Mouse (Mus musculus) spleen, adult 2 months (tissue): Measurements from ENCODE around the gene Gpr171.

Source experiments
- CTCF ChIP-seq: fragments of 200-500 bp; IDR thresholded peaks from 2 replicates; pipeline ENCODE4 v1.5.1; 2011; ENCODE audit warnings: mild to moderate bottlenecking, inconsistent platforms; ENCODE audit not compliant: insufficient read depth, insufficient read length, insufficient replicate concordance; ENCODE audit errors: extremely low read depth
- POLR2A ChIP-seq: fragments of 200-500 bp; IDR thresholded peaks from 2 replicates; pipeline ENCODE4 v1.6.1; 2011; ENCODE audit warnings: low read depth, low read length, inconsistent platforms

DNA sequence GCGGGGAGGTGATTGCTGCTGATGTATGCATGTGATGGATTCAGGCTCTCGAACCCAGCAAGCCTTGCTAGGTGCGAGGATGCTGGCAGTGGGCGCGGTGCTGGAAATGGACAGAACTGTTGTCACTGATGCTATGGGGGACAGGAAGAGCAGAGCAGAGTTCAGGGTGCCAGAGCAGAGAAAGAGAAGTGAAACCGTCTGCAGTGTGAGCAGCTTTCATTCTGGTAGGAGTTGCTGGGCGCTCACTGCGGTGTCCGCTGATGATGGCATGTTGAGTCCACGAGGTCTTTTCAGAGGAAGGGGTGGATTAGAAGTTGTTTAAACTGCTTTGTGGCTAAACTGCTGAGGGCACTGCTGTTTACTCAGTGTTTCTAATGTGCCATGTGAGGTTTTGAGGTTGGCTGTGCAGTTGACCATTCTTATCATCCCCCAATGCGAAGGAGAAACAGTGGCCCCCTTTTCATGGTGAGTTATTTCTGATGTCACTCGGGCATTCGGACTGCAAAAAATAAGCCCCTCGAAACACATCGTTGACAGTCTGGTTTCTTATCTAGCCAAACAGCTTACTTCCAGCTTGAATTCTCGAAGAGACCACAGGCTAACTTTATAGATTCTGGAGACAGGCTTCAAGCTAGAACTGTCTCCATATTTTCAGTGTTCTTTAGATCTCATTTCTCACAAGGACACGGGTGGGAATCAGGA lies 46.6 kb downstream of the Gpr171 start:
- no peak for TF ChIP-seq CTCF
- no peak for TF ChIP-seq POLR2A
